Mouse (Mus musculus) heart, adult 8-10 months (tissue): ENCODE data around the gene Ttc36. TPM values are rescaled to one million over a fixed set of nuclear protein-coding genes. Genes with fewer than 3 reads are reported as not detected.
A peak's percentile ranks its signal among the peaks of the same experiment; 100 is the strongest.

Experiments
- DNase-seq: peaks from one replicate; pipeline ENCODE4 v3.0.0; 2022; ENCODE audit warnings: low spot score
- total RNA-seq, 4 experiments: library from RNA; stranded (reverse); gene quantifications; 2 replicates each; pipeline ENCODE4 v1.2.4; 2022

Gene Ttc36
- total RNA-seq, result 1 to 10 TPM in 2 of 4 experiments, under 1 TPM in 2; 0.63 to 1.5 (median 0.97) TPM

GRCm38 (mm10) chr9:44802808-44803450, at the start of gene Ttc36:
Gene Ttc36, minus strand, starts transcription at chr9:44803072.
- no peak for DNase-seq

- peak; percentile 36 for DNase-seq
Measured at GRCm38 (mm10) chr9:44847446-44847845, 44.6 kb upstream of the Ttc36 start.

GRCm38 (mm10) chr9:44841241-44841640, 38.4 kb upstream of the Ttc36 start:
- DNase-seq, result peak; percentile 33

GRCm38 (mm10) chr9:44836439-44836838, 33.6 kb upstream of the Ttc36 start:
- peak; percentile 61 for DNase-seq

GRCm38 (mm10) chr9:44832356-44832755, 29.5 kb upstream of the Ttc36 start:
- no peak for DNase-seq

DNA sequence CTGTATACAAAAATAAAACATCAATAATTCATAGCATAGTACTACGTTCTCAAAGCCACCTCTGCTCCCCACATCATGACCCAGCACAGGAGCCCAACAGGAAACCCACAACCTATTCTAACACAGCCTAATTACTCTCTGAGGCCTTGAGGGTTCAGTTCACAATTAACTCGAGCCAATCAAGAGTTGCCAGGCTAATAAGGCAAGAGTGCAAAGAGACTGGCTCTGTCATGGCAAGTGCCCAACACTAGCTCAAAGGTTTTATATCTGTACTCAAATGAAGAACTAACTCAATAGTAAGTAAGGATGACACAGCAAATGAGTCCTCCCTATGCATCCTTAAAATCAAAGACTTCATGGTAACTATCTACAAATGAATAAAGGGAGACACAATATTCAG, 27.6 kb upstream of the Ttc36 start:
- DNase-seq, result no peak

DNA sequence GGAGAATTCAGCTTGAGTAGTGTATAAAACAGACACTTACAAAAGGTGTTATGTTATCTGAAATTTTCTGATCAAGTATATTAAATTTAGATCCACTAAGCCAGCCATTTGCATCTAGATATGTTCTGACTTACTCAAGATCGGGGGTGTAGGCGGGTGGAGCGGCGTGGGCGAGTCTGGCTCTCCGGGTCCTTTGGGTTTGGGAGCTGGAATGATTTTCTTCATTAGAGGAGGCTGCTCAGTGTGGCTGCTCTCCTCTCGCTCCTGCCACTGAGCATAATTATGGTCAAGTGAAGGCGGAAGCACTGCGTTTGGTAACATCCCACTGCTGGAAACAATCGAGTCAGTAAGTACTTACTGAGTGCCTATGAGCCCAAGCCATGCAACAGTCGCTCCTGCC, 26.1 kb upstream of the Ttc36 start:
- DNase-seq, result no peak

DNA sequence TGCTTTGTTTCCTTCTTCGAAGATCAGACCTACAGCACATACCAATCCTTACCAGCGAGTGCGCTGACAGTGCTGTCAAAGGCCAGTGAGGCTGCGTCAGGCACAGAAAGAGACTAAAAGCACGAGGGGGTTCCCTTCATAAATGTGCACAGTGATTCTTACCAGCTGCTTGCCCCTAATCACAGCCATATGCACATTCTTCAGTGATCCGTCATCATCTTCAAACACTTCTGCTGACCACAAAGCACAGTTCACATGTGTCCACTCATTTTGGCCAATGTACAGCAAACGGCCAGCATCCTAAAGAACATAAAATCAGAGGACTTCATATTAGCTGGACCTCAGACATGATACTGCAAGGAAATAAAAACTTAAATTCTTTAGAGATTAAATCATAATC, 23.8 kb upstream of the Ttc36 start:
- no peak for DNase-seq

DNA sequence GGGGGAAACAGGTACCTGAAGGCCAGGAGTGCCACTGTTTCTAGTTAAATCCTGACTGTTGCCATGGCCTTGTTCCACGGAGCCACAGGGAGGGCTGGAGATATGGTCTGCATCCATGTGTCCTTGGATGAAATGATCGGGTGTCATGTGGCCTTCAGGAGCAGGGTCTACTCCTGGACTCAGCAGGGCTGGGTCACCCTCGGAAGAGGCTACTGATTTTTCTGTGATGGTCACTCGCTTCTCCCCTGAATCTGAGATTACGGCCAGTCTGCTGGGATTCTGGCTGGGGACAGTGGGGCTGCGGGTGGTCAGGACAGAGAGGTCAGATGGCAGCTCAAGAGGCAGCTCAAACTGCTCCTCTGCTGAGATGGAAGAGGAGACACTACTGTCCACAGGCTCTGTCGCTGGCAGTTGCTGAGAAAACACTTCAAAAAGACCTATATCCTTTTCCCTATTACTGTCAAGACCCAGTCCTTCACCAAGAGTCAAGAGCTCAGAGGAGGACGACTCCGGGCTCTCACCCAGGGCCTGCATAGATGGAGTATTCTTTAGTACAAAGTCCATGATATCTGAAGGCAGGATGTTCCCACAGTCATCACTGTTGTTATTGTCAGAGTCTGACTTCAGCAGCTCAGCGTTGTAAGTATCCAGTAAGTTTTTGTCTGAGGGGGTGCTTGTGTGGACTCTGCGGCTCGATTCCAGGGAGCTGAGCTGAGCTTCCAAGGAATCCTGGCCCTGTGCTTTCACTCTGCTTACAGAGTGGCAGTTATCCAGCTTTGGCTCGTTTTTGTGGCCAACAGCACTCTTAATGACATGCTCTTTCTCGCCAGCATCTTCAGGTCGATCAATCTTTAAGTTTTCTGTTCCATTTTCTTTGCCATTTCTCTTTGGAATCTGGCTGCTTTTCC, 17.3 kb upstream of the Ttc36 start:
- no peak for DNase-seq

DNA sequence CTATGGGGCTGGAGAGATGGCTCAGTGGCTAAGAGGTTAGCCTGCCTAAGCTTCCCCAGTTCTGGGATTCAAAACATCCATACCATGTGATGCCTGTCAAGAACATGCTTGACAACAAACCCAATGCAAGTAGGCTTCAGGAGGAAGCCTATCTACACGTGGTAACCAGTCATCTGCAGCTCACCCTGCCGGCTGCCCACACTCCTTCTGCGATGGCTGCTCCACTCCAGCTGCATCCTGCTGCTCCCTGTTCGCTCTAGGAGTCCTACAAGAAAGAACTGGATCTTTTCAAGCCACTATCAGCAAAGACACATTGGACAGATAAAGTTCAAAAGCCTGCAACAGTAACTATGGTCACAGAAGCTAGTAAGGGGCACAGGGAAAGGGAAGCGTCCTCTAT, 14.7 kb upstream of the Ttc36 start:
- DNase-seq, result no peak

GRCm38 (mm10) chr9:44814179-44814578, 11.3 kb upstream of the Ttc36 start:
- DNase-seq, result no peak

DNA sequence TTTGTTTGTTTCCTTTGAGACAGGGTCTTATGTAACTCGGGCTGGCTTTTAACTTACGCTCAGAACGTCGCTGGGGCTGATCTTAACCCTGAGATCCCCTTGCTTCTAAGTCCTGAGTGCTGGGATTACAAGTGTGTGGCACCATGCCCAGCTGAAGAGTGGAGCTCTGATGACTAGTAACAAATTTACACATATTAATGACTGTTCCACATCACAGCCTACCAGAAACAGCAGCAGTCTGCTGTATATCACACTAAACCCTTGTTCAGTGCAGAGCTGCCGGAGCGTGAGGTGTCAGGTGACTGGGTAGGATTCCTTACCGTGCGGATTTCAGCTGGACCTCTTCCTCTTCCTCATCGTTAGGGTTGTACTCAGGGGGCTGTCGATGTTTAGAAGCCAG, 7.4 kb upstream of the Ttc36 start:
- no peak for DNase-seq

GRCm38 (mm10) chr9:44807778-44808177, 4.9 kb upstream of the Ttc36 start:
- DNase-seq, result no peak

DNA sequence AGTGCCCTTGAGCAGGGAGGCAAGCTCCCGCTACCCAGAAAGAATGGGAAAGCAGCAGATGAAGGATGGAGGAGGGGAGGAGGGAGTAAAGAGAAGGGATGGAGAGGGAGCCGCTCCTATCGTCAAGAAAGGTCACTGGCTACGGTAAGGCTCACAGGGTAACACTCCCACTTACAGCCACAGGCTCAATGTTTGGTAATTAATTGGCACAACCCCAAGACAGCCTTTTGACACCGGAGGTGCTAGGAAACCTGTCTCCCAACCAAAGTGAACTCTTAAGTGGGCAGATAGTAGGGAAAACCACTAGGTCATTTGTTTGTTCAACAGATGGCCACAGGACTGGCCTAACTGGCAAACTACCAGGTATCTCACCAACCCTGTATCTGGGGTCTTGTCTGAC, 4.3 kb upstream of the Ttc36 start:
- DNase-seq, result no peak

DNA sequence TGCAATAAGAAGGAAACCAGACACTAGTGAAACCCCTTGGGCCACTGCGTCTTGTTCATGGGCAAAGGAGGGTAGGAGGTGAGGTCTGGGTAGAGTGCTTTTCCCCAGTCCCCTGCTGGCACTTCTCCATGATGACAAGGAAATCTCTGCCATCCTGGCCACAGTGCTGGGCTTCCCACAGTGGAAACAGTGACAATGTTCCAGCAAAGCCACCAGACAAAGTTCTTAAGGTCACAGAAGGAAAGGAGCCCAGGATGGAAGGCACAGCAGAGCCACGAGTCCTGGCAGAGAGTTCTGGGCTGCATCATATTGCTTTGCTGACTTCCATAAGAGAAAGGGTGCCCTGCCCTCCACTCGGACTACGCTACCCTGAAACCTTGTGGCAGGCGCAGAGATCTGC, 2.7 kb upstream of the Ttc36 start:
- DNase-seq, result no peak

- DNase-seq, result no peak
Measured at GRCm38 (mm10) chr9:44804678-44805077, 1.8 kb upstream of the Ttc36 start.

DNA sequence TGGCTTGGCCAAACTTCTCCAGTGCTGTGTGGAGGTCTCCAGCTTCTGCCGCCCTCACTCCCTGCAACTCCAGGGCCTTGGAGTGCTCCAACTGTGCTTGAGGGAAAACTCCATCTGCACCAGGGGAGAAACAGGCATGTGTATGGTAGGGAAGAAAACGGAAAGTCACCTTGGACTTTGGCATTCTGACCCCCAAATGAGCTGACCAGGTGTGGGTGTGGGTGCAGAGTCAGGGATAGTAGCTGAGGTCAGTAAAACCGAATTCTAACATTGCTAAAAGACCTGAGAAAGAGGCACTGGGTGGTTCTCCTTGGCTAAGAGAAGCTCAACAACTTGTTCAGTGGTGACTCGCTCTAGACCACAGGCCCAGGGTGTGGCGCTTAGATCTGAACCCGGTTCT, 1.2 kb downstream of the Ttc36 start:
- no peak for DNase-seq

GRCm38 (mm10) chr9:44799958-44800324, 2.9 kb downstream of the Ttc36 start:
- DNase-seq, result no peak

GRCm38 (mm10) chr9:44799102-44799957, 3.5 kb downstream of the Ttc36 start, which contains the start of gene Tmem25:
Gene Tmem25, minus strand, starts transcription at chr9:44799307.
- DNase-seq, result peak; percentile 73

DNA sequence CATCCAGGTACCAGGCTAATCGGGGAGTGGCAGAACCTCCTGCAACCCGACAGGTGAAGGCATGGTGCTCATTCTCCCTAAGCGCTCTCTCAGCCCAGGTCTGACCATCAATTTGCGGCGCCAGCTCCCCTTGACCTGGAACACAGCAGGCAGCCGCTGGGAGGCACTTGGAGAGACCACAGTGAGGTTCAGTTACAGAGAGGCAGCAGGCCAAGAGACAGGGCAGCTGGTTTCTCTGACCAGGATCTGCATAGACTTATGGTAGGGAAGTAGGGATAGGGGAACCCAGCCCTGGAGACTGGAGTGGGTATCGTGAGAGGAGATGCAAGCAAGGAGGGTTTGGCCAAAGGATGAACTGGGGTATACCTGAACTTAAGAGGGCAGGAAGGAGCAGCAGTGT, 4.6 kb downstream of the Ttc36 start:
- no peak for DNase-seq

GRCm38 (mm10) chr9:44792842-44793241, 10.0 kb downstream of the Ttc36 start:
- no peak for DNase-seq
